Mouse (Mus musculus): ENCODE measurements around the gene Dcaf5.

DNA sequence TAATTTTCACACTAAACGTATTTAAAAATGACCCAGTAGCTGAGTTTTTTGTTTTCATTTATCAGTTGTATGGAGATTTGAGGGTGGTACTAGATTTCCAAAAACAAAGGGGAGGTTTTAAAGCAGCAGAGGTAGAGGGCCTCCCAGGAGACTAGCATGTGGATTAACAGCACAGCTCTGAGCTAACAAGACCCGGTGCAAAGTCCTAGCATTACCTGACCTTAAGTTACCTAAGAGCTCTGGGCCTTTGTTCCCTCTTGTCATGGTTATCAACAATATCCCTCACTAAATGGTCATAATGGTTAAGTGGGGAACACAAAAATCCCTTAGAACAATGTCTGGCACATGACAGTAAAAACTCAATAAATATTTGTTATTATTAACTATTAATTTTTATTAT, 37.3 kb downstream of the Dcaf5 start:
- no peak for TF ChIP-seq POLR2A (IDR thresholded peaks at IDR 0.05; ENCODE audit: extremely low read depth, insufficient read depth, low read length)
- TF ChIP-seq CTCF (IDR thresholded peaks at IDR 0.05; ENCODE audit: low read depth, low read length): no peak

Data from liver, adult 2 months (tissue).